Mouse (Mus musculus) adrenal gland, adult 2 months (tissue): ENCODE measurements around the gene Cavin3. TPM values are rescaled to one million over a fixed set of nuclear protein-coding genes. Genes with fewer than 3 reads are reported as not detected.

Experiments
- polyA plus RNA-seq: library from polyadenylated mRNA; depleted of rRNA; stranded (reverse); fragments of >200 nt; gene quantifications from 2 replicates; pipeline ENCODE4 v1.2.3, GENCODE M21; 2012; rRNA removed
- total RNA-seq, 2 experiments: library from RNA; stranded (reverse); gene quantifications; 2 replicates each; pipeline ENCODE4 v1.2.3; 2021

The Cavin3 gene
- total and polyA plus RNA-seq, 3 experiments, result 71.0 to 158 (median 90.9) TPM

Other genes with a start within 250 kb of the Cavin3 start
- not detected for gene Olfr688, start 194.2 kb downstream of the Cavin3 start, total RNA-seq
- gene Olfr688, start 194.2 kb downstream of the Cavin3 start, polyA plus RNA-seq, result not detected in 2 replicates
- gene Olfr689, start 171.1 kb downstream of the Cavin3 start, total RNA-seq, result not detected
- not detected in 2 replicates for gene Olfr689, start 171.1 kb downstream of the Cavin3 start, polyA plus RNA-seq
- not detected for gene Olfr690, start 148.2 kb downstream of the Cavin3 start, total RNA-seq
- gene Olfr690, start 148.2 kb downstream of the Cavin3 start, polyA plus RNA-seq, result not detected in 2 replicates
- not detected for gene Olfr691, start 140.0 kb downstream of the Cavin3 start, total RNA-seq
- not detected in 2 replicates for gene Olfr691, start 140.0 kb downstream of the Cavin3 start, polyA plus RNA-seq
- not detected for gene Olfr692, start 114.1 kb downstream of the Cavin3 start, total RNA-seq
- not detected in 2 replicates for gene Olfr692, start 114.1 kb downstream of the Cavin3 start, polyA plus RNA-seq
- not detected for gene Gm5901, start 107.3 kb downstream of the Cavin3 start, total RNA-seq
- not detected in 2 replicates for gene Gm5901, start 107.3 kb downstream of the Cavin3 start, polyA plus RNA-seq
- 10 to 100 TPM; 18.5 to 25.5 TPM for gene Fam160a2, start 82.2 kb downstream of the Cavin3 start, total RNA-seq
- gene Fam160a2, start 82.2 kb downstream of the Cavin3 start, polyA plus RNA-seq, result 50.5 and 54.7 TPM in 2 replicates
- gene Cnga4, start 77.7 kb downstream of the Cavin3 start, total RNA-seq, result not detected
- gene Cnga4, start 77.7 kb downstream of the Cavin3 start, polyA plus RNA-seq, result 0.13 and 0.26 TPM in 2 replicates
- gene Cckbr, start 56.6 kb downstream of the Cavin3 start, total RNA-seq, result not detected
- 0.04 and 0.10 TPM in 2 replicates for gene Cckbr, start 56.6 kb downstream of the Cavin3 start, polyA plus RNA-seq
- gene Smpd1, start 72.1 kb upstream of the Cavin3 start, total RNA-seq, result 10 to 100 TPM; 56.2 to 68.5 TPM
- 74.0 and 75.4 TPM in 2 replicates for gene Smpd1, start 72.1 kb upstream of the Cavin3 start, polyA plus RNA-seq
- gene Apbb1, start 99.4 kb upstream of the Cavin3 start, total RNA-seq, result 10 to 100 TPM; 12.0 to 22.4 TPM
- gene Apbb1, start 99.4 kb upstream of the Cavin3 start, polyA plus RNA-seq, result 49.1 and 61.8 TPM in 2 replicates
- gene Hpx, start 117.8 kb upstream of the Cavin3 start, total RNA-seq, result 1 to 10 TPM in 1 of 2 experiments, under 1 TPM in 1; 0.52 to 7.0 TPM
- gene Hpx, start 117.8 kb upstream of the Cavin3 start, polyA plus RNA-seq, result 0.25 and 2.0 TPM in 2 replicates
- 10 to 100 TPM; 24.2 to 33.8 TPM for gene Trim3, start 151.3 kb upstream of the Cavin3 start, total RNA-seq
- gene Trim3, start 151.3 kb upstream of the Cavin3 start, polyA plus RNA-seq, result 34.6 and 36.2 TPM in 2 replicates
- gene Timm10b, start 157.8 kb upstream of the Cavin3 start, total RNA-seq, result 100 to 1,000 TPM; 110 to 128 TPM
- 120 and 145 TPM in 2 replicates for gene Timm10b, start 157.8 kb upstream of the Cavin3 start, polyA plus RNA-seq
- 10 to 100 TPM; 55.5 to 65.4 TPM for gene Arfip2, start 158.1 kb upstream of the Cavin3 start, total RNA-seq
- gene Arfip2, start 158.1 kb upstream of the Cavin3 start, polyA plus RNA-seq, result 68.3 and 76.9 TPM in 2 replicates
- 1 to 10 TPM; 7.4 to 8.9 TPM for gene Gm45799, start 158.3 kb upstream of the Cavin3 start, total RNA-seq
- gene Gm45799, start 158.3 kb upstream of the Cavin3 start, polyA plus RNA-seq, result 562 and 695 TPM in 2 replicates
- gene Dnhd1, start 168.5 kb upstream of the Cavin3 start, total RNA-seq, result 1 to 10 TPM; 2.3 to 2.7 TPM
- 1.3 and 1.5 TPM in 2 replicates for gene Dnhd1, start 168.5 kb upstream of the Cavin3 start, polyA plus RNA-seq